Mouse (Mus musculus): ENCODE data around the gene Cryba2.

The Cryba2 gene

GRCm38 (mm10) chr1:74884196-74885141 is 8.5 kb downstream of the Cryba2 start:
- DNase-seq (ENCODE audit: low spot score) = no peak

GRCm38 (mm10) chr1:74883441-74883840 is 9.5 kb downstream of the Cryba2 start:
- DNase-seq (ENCODE audit: low spot score) = no peak

GRCm38 (mm10) chr1:74882828-74883227 is 10.1 kb downstream of the Cryba2 start:
- DNase-seq (ENCODE audit: low spot score) = no peak

GRCm38 (mm10) chr1:74882055-74882734 is 10.7 kb downstream of the Cryba2 start:
- DNase-seq (ENCODE audit: low spot score) = no peak

- peak; percentile 28 for DNase-seq (ENCODE audit: low spot score)
These were observed 12.1 kb downstream of the Cryba2 start for GRCm38 (mm10) chr1:74880785-74881360.

GRCm38 (mm10) chr1:74877199-74877598 is 15.7 kb downstream of the Cryba2 start:
- DNase-seq (ENCODE audit: low spot score) = no peak

- no peak for DNase-seq (ENCODE audit: low spot score)
These were observed 20.7 kb downstream of the Cryba2 start for GRCm38 (mm10) chr1:74872218-74872617.

GRCm38 (mm10) chr1:74861783-74862182 is 31.2 kb downstream of the Cryba2 start:
- DNase-seq (ENCODE audit: low spot score) = no peak

- no peak for DNase-seq (ENCODE audit: low spot score)
These were observed 33.5 kb downstream of the Cryba2 start for GRCm38 (mm10) chr1:74859223-74859984.

GRCm38 (mm10) chr1:74858805-74859204 is 34.1 kb downstream of the Cryba2 start:
- DNase-seq (ENCODE audit: low spot score) = no peak

- DNase-seq (ENCODE audit: low spot score) = peak; percentile 36
These were observed 34.7 kb downstream of the Cryba2 start for GRCm38 (mm10) chr1:74858171-74858719.

GRCm38 (mm10) chr1:74857677-74858076 is 35.3 kb downstream of the Cryba2 start:
- no peak for DNase-seq (ENCODE audit: low spot score)

- DNase-seq (ENCODE audit: low spot score) = no peak
These were observed 35.7 kb downstream of the Cryba2 start for GRCm38 (mm10) chr1:74857201-74857600.

GRCm38 (mm10) chr1:74856791-74857190 is 36.2 kb downstream of the Cryba2 start:
- no peak for DNase-seq (ENCODE audit: low spot score)

GRCm38 (mm10) chr1:74856439-74856720 is 36.6 kb downstream of the Cryba2 start:
- DNase-seq (ENCODE audit: low spot score) = no peak

GRCm38 (mm10) chr1:74855651-74856438 is 37.1 kb downstream of the Cryba2 start:
- no peak for DNase-seq (ENCODE audit: low spot score)

- peak; percentile 5 for DNase-seq (ENCODE audit: low spot score)
These were observed 37.8 kb downstream of the Cryba2 start for GRCm38 (mm10) chr1:74855156-74855555.

- peak; percentile 48 for DNase-seq (ENCODE audit: low spot score)
These were observed 38.5 kb downstream of the Cryba2 start, which contains the start of gene Cdk5r2 for GRCm38 (mm10) chr1:74854306-74855056. Gene Cdk5r2, plus strand, starts transcription at chr1:74854934.

GRCm38 (mm10) chr1:74851001-74851775 is 41.8 kb downstream of the Cryba2 start:
- DNase-seq (ENCODE audit: low spot score) = no peak
